In genomic region chr6:112948416-112948815, GRCm38 (mm10) we compare ENCODE assay signal across 13 mouse cellular contexts. TPM values are rescaled to one million over a fixed set of nuclear protein-coding genes. Genes with fewer than 3 reads are reported as not detected.
A peak's percentile ranks its signal among the peaks of the same experiment; 100 is the strongest.
DNase-seq lines count a peak whose midpoint lies in the region; ATAC-seq and TF ChIP-seq lines count a peak whose summit lies in the region.
"Had no signal": no experiment of that assay in that cellular context is flagged by ENCODE, and none has a peak within 500 bp of the region (broad histone marks: within the 10 kb centered on the region; RNA-seq: fewer than 3 reads in every experiment).

No protein-coding gene starts in this region.

- no peaks in the 10 kb centered on the region for H3K9me3 ChIP-seq in forebrain, embryonic 13.5 days (replicated peaks)
- no peaks in the 10 kb centered on the region for H3K9me3 ChIP-seq in forebrain, embryonic 12.5 days
- H3K9me3 ChIP-seq in hindbrain, embryonic 16.5 days (ENCODE audit: control insufficient read depth, low read length), result no peaks in the 10 kb centered on the region
- H3K9me3 ChIP-seq: liver, embryonic 12.5 days had no signal

- peak overlapping the region; percentile 31; the same call in 1 of the 2 replicates for H3K27ac ChIP-seq in forebrain, embryonic 13.5 days
- H3K27ac ChIP-seq in forebrain, embryonic 12.5 days, result no peak overlapping the region
- no peak overlapping the region for H3K27ac ChIP-seq in thymus, adult 2 months (ENCODE audit: control insufficient read depth, insufficient read depth, low read length)
- H3K27ac ChIP-seq in hindbrain, embryonic 16.5 days (ENCODE audit: low read depth, low read length), result peak overlapping the region; percentile 94; the same call in 1 of the 2 replicates
- H3K27ac ChIP-seq: liver, embryonic 12.5 days had no signal

- peaks cover 37% of the 10 kb centered on the region for H3K4me1 ChIP-seq in forebrain, embryonic 13.5 days
- peaks cover 51% of the 10 kb centered on the region for H3K4me1 ChIP-seq in forebrain, embryonic 12.5 days
- H3K4me1 ChIP-seq in thymus, adult 2 months (replicated peaks; ENCODE audit: control insufficient read depth, insufficient read depth, low read length), result peaks cover 24% of the 10 kb centered on the region
- H3K4me1 ChIP-seq in hindbrain, embryonic 16.5 days (ENCODE audit: control insufficient read depth, insufficient read depth, low read depth, low read length), result peaks cover 18% of the 10 kb centered on the region

- no peak overlapping the region for H3K4me3 ChIP-seq in forebrain, embryonic 13.5 days
- no peak overlapping the region for H3K4me3 ChIP-seq in forebrain, embryonic 12.5 days (replicated peaks)
- no peak overlapping the region for H3K4me3 ChIP-seq in thymus, adult 2 months (ENCODE audit: control insufficient read depth, insufficient read depth, low read length)
- H3K4me3 ChIP-seq in hindbrain, embryonic 16.5 days (ENCODE audit: low read length), result no peak overlapping the region
- H3K4me3 ChIP-seq: erythroblast, embryonic 14.5 days; liver, embryonic 12.5 days had no signal

- H3K9ac ChIP-seq in forebrain, embryonic 13.5 days, result no peak overlapping the region
- no peak overlapping the region for H3K9ac ChIP-seq in forebrain, embryonic 12.5 days
- H3K9ac ChIP-seq in hindbrain, embryonic 16.5 days (ENCODE audit: low read depth, low read length), result no peak overlapping the region
- H3K9ac ChIP-seq: liver, embryonic 12.5 days had no signal

- no peak for TF ChIP-seq CTCF in thymus, adult 2 months (IDR thresholded peaks at IDR 0.05; ENCODE audit: borderline replicate concordance, control insufficient read depth, extremely low read depth, insufficient read depth, low read length, poor library complexity)

- 66% methylated on average over 2 of the region's 2 CpGs for WGBS in forebrain, embryonic 13.5 days
- WGBS in forebrain, embryonic 12.5 days, result 79% methylated on average over 2 of the region's 2 CpGs
- 32% methylated on average over 2 of the region's 2 CpGs for WGBS in thymus, adult 2 months
- WGBS in hindbrain, embryonic 16.5 days, result 73% methylated on average over 2 of the region's 2 CpGs

- peak; percentile 27 for DNase-seq in thymus, postnatal 0 days (ENCODE audit: low spot score)
- DNase-seq in thymus, adult 2 months, result no peak
- DNase-seq in spleen, adult 18-20 months, result no peak
- DNase-seq in adrenal gland, postnatal 25 days, result no peak
- DNase-seq in thymus, postnatal 25 days, result no peak
- DNase-seq: heart, postnatal 14 days; kidney, postnatal 14 days; lung, postnatal 4 days had no signal

- 0 out of 2 replicates have a peak overlapping the region, but pooled peaks have one; percentile 6 for H3K4me2 ChIP-seq in forebrain, embryonic 13.5 days
- no peak overlapping the region for H3K4me2 ChIP-seq in forebrain, embryonic 12.5 days
- H3K4me2 ChIP-seq in hindbrain, embryonic 16.5 days (ENCODE audit: low read length), result no peak overlapping the region

- H3K36me3 ChIP-seq in forebrain, embryonic 13.5 days (ENCODE audit: poor library complexity, severe bottlenecking), result no peaks in the 10 kb centered on the region
- H3K36me3 ChIP-seq in forebrain, embryonic 12.5 days (replicated peaks), result peaks cover under 1% of the 10 kb centered on the region; the same call in 1 of the 2 replicates
- H3K36me3 ChIP-seq in thymus, adult 2 months (ENCODE audit: control insufficient read depth, insufficient read depth, low read length), result no peaks in the 10 kb centered on the region
- H3K36me3 ChIP-seq in hindbrain, embryonic 16.5 days (ENCODE audit: control insufficient read depth, insufficient read depth, low read length), result no peaks in the 10 kb centered on the region
- H3K36me3 ChIP-seq: liver, embryonic 12.5 days had no signal

- no peak for TF ChIP-seq POLR2A in thymus, adult 2 months (IDR thresholded peaks at IDR 0.05; ENCODE audit: control insufficient read depth, extremely low read depth, insufficient read depth, low read length, poor library complexity)

- no peak for ATAC-seq in forebrain, embryonic 13.5 days
- ATAC-seq in forebrain, embryonic 12.5 days (ENCODE audit: low FRiP score), result no peak
- no peak for ATAC-seq in hindbrain, embryonic 16.5 days
- ATAC-seq: liver, embryonic 12.5 days had no signal

- H3K27me3 ChIP-seq in forebrain, embryonic 13.5 days, result no peaks in the 10 kb centered on the region
- no peaks in the 10 kb centered on the region for H3K27me3 ChIP-seq in forebrain, embryonic 12.5 days
- H3K27me3 ChIP-seq in thymus, adult 2 months (ENCODE audit: control insufficient read depth, insufficient read depth, low read length), result no peaks in the 10 kb centered on the region
- H3K27me3 ChIP-seq in hindbrain, embryonic 16.5 days (replicated peaks; ENCODE audit: control insufficient read depth, insufficient read depth, low read length), result no peaks in the 10 kb centered on the region

RNA-seq across cellular contexts. Expression of gene Srgap3, which starts 1.4 kb away (rescaled TPM):
- 30.1 and 33.6 TPM in 2 replicates for polyA plus RNA-seq in forebrain, embryonic 13.5 days (2015; fragmentation: Nextera tagmentation; extraction: Ambion mirVana)
- polyA plus RNA-seq in forebrain, embryonic 12.5 days (2016; fragmentation: Nextera tagmentation; extraction: Ambion mirVana), result 36.6 and 39.9 TPM in 2 replicates
- 0.71 and 1.2 TPM in 2 replicates for polyA plus RNA-seq in thymus, postnatal 0 days (2015; fragmentation: Nextera tagmentation; extraction: Ambion mirVana)
- polyA plus RNA-seq in thymus, adult 2 months (2012; rRNA removed), result 3.7 and 3.8 TPM in 2 replicates
- 27.0 and 32.7 TPM in 2 replicates for polyA plus RNA-seq in hindbrain, embryonic 16.5 days (2015; fragmentation: Nextera tagmentation; extraction: Ambion mirVana)
- total RNA-seq in adrenal gland, postnatal 25 days (2021), result 22.0 and 25.1 TPM in 2 replicates

Comparison
In these comparisons a context has a peak if more than half of its experiments do, and no peak if none do; other contexts are left out.
1. H3K27ac ChIP-seq: peak in forebrain, embryonic 13.5 days (single experiment) and hindbrain, embryonic 16.5 days (single experiment); none in forebrain, embryonic 12.5 days (single experiment) and thymus, adult 2 months (single experiment).